Mouse (Mus musculus): ENCODE data around the gene Pdzrn3.

DNA sequence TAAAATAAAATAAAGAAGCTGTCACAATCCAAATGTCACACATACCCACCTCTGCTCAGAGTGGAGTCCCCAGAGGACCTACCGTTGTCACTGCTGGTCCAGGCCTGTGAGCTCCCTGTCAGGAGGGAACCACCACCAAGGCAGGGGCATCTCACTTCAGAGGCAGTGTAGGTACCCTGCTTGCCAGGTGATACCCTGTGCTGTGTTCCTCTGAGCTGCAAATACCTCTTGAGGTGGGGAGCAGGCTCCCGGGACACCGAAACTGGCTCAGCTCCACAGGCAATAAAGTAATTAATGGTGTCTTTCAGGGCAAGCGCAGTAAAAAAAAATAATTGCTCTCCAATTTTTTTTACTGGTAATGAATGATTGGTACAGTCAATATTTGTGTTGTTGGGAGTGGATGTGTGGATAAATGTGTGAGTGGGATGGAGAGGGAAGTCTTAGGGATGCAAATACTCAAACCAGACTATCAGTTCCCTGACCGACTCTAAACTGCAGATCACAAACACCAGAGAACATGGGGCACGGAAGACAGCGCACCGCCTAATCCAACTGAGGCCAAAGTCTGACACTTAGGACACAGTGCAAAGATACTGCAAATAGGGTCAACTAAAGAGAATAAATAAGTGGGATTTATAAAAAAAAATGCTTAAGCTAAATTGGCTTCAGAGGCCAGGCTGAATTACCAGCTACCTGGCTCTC is 162.8 kb downstream of the Pdzrn3 start:
- TF ChIP-seq CTCF (conservative IDR thresholded peaks at IDR 0.05 in 1 of 2, IDR thresholded peaks at IDR 0.05 in 1 of 2; ENCODE audit: low read depth in 2 of 2, low read length in 2 of 2), result no peak
- TF ChIP-seq JUND (conservative IDR thresholded peaks at IDR 0.05; ENCODE audit: low read depth, low read length), result no peak
- no peak for TF ChIP-seq HCFC1 (IDR thresholded peaks at IDR 0.05; ENCODE audit: low read depth, low read length)
- TF ChIP-seq CHD2 (IDR thresholded peaks at IDR 0.05; ENCODE audit: low read length), result no peak
- TF ChIP-seq POLR2A (IDR thresholded peaks at IDR 0.05; ENCODE audit: low read depth, low read length), result no peak
- TF ChIP-seq MAX (IDR thresholded peaks at IDR 0.05; ENCODE audit: low read length), result no peak
- no peak for TF ChIP-seq TCF12 (IDR thresholded peaks at IDR 0.05; ENCODE audit: low read depth, low read length)
- no peak for TF ChIP-seq ZNF384 (IDR thresholded peaks at IDR 0.05; ENCODE audit: low read depth, low read length)
- TF ChIP-seq SMC3 (IDR thresholded peaks at IDR 0.05; ENCODE audit: low read depth, low read length), result no peak
- TF ChIP-seq CHD1 (IDR thresholded peaks at IDR 0.05; ENCODE audit: low read depth, low read length), result no peak
- no peak for TF ChIP-seq E2F4 (IDR thresholded peaks at IDR 0.05; ENCODE audit: insufficient replicate concordance, low read depth, low read length)
